Mouse (Mus musculus) urinary bladder, postnatal 14 days (tissue): ENCODE measurements at regions not wholly inside any gene's neighbourhood (a gene's known extent, or its start where the extent isn't known, plus 50 kb on each side); places are given as distances from the start of the nearest gene placed in this dataset.
A peak's percentile ranks its signal among the peaks of the same experiment; 100 is the strongest.
"Not testable (repeated sequence)": the region's sequence is repeated elsewhere in the genome, so short reads cannot be mapped to it uniquely, and the experiment has no call there.

Experiments
- DNase-seq: peaks from one replicate; pipeline ENCODE4 v3.0.0; 2021; ENCODE audit warnings: low spot score

- DNase-seq = peak; percentile 67
Measured at GRCm38 (mm10) chr6:140229295-140229694, 188.0 kb upstream of the Plcz1 start.

GRCm38 (mm10) chr6:140228741-140229140 lies 187.5 kb upstream of the Plcz1 start:
- no peak for DNase-seq

GRCm38 (mm10) chr6:140222534-140223324 lies 181.5 kb upstream of the Plcz1 start:
- no peak for DNase-seq

GRCm38 (mm10) chr6:140221653-140222272 lies 180.5 kb upstream of the Plcz1 start:
- no peak for DNase-seq

- no peak for DNase-seq
Measured at GRCm38 (mm10) chr6:140218789-140219188, 177.5 kb upstream of the Plcz1 start.

GRCm38 (mm10) chr6:140212403-140212802 lies 171.1 kb upstream of the Plcz1 start:
- no peak for DNase-seq

GRCm38 (mm10) chr6:140210141-140210540 lies 168.9 kb upstream of the Plcz1 start:
- no peak for DNase-seq

GRCm38 (mm10) chr6:140209083-140209482 lies 167.8 kb upstream of the Plcz1 start:
- DNase-seq = no peak

GRCm38 (mm10) chr6:140208375-140208774 lies 167.1 kb upstream of the Plcz1 start:
- peak; percentile 74 for DNase-seq

GRCm38 (mm10) chr6:140206676-140207075 lies 165.4 kb upstream of the Plcz1 start:
- DNase-seq = not testable (repeated sequence)

GRCm38 (mm10) chr6:140201356-140201755 lies 160.1 kb upstream of the Plcz1 start:
- DNase-seq = no peak

- no peak for DNase-seq
Measured at GRCm38 (mm10) chr6:140200322-140200721, 159.1 kb upstream of the Plcz1 start.

- DNase-seq = no peak
Measured at GRCm38 (mm10) chr6:140198036-140198435, 156.8 kb upstream of the Plcz1 start.

- no peak for DNase-seq
Measured at GRCm38 (mm10) chr6:140197113-140197675, 155.9 kb upstream of the Plcz1 start.

- no peak for DNase-seq
Measured at GRCm38 (mm10) chr6:140194276-140194675, 153.0 kb upstream of the Plcz1 start.

GRCm38 (mm10) chr6:140193084-140193939 lies 152.1 kb upstream of the Plcz1 start:
- DNase-seq = peak; percentile 40

GRCm38 (mm10) chr6:140192526-140192925 lies 151.3 kb upstream of the Plcz1 start:
- no peak for DNase-seq

- no peak for DNase-seq
Measured at GRCm38 (mm10) chr6:140191341-140191740, 150.1 kb upstream of the Plcz1 start.

- DNase-seq = no peak
Measured at GRCm38 (mm10) chr6:140189601-140190000, 148.3 kb upstream of the Plcz1 start.

- no peak for DNase-seq
Measured at GRCm38 (mm10) chr6:140187733-140188132, 146.5 kb upstream of the Plcz1 start.

GRCm38 (mm10) chr6:140187106-140187505 lies 145.8 kb upstream of the Plcz1 start:
- DNase-seq = peak; percentile 23

- DNase-seq = no peak
Measured at GRCm38 (mm10) chr6:140179999-140180398, 138.7 kb upstream of the Plcz1 start.
